Mouse (Mus musculus) limb, embryonic 13.5 days (tissue): ENCODE measurements around the gene Fbxo33. TPM values are rescaled to one million over a fixed set of nuclear protein-coding genes. Genes with fewer than 3 reads are reported as not detected.

Source experiments
- ATAC-seq: fragments of 200-750 bp; cut with Nextera tagmentation; 2 replicates; pipeline ENCODE4 v1.8.0; 2017; ENCODE audit warnings: low read depth, moderate number of reproducible peaks, moderate TSS enrichment; ENCODE audit not compliant: low FRiP score
- H3K27ac ChIP-seq: fragments of 300-500 bp; sonication (generic); 2 replicates; pipeline ENCODE4 v1.5.1; 2015; ENCODE audit warnings: inconsistent platforms, mild to moderate bottlenecking, moderate library complexity
- H3K27me3 ChIP-seq: fragments of 300-500 bp; sonication (generic); 2 replicates; pipeline ENCODE4 v1.6.1; 2015; ENCODE audit warnings: mild to moderate bottlenecking, inconsistent platforms
- H3K36me3 ChIP-seq: fragments of 300-500 bp; sonication (generic); 2 replicates; pipeline ENCODE4 v1.6.1; 2015; ENCODE audit warnings: inconsistent platforms, mild to moderate bottlenecking, moderate library complexity
- H3K4me1 ChIP-seq: fragments of 300-500 bp; sonication (generic); 2 replicates; pipeline ENCODE4 v1.6.1; 2015; ENCODE audit warnings: inconsistent platforms
- H3K4me2 ChIP-seq: fragments of 300-500 bp; sonication (generic); replicated peaks from 2 replicates; pipeline ENCODE4 v1.6.1; 2015; ENCODE audit warnings: inconsistent platforms, mild to moderate bottlenecking, moderate library complexity
- H3K4me3 ChIP-seq: fragments of 300-500 bp; sonication (generic); 2 replicates; pipeline ENCODE4 v1.5.1; 2015; ENCODE audit warnings: moderate library complexity, mild to moderate bottlenecking, inconsistent platforms
- H3K9ac ChIP-seq: fragments of 300-500 bp; sonication (generic); 2 replicates; pipeline ENCODE4 v1.6.1; 2015; ENCODE audit warnings: mild to moderate bottlenecking, inconsistent platforms
- H3K9me3 ChIP-seq: fragments of 300-500 bp; sonication (generic); 2 replicates; pipeline ENCODE4 v1.6.1; 2016; ENCODE audit warnings: inconsistent platforms
- WGBS: fragments of 180-500 bp; shearing (Covaris S2); methylation state at CpG from one replicate; pipeline ENCODE4 v1.1.7; 2015; 5-methylcytosine and 5-hydroxymethylcytosine counted together
- microRNA-seq: library from miRNA; unstranded; fragments of <30 nt; microRNA quantifications from one replicate; pipeline ENCODE4, GENCODE M21; 2016
- polyA plus RNA-seq: library from polyadenylated mRNA; unstranded; fragments of >200 nt; fragmentation: Nextera tagmentation; extraction: Ambion mirVana; gene quantifications from 2 replicates; pipeline ENCODE4 v1.2.1, GENCODE M21; 2015

Fbxo33 gene
- polyA plus RNA-seq, 1 experiment from 2014 or later = 7.1 TPM

GRCm38 (mm10) chr12:59194341-59195003, 25.1 kb downstream of the Fbxo33 start:
- Histone ChIP-seq H3K4me1 (no peaks in the 10 kb centered on the region), H3K36me3 (peaks cover 37% of the 10 kb centered on the region), H3K27me3 (no peaks in the 10 kb centered on the region), H3K4me3 (no peak overlapping the region), H3K9ac (no peak overlapping the region), H3K4me2 (no peak overlapping the region), H3K27ac (no peak overlapping the region), H3K9me3 (no peaks in the 10 kb centered on the region)
- WGBS = 83% methylated on average over 9 of the region's 9 CpGs
- no peak for ATAC-seq

- Histone ChIP-seq H3K9me3 (no peaks in the 10 kb centered on the region), H3K36me3 (peaks cover 40% of the 10 kb centered on the region), H3K27ac (no peak overlapping the region), H3K9ac (no peak overlapping the region), H3K27me3 (no peaks in the 10 kb centered on the region), H3K4me1 (no peaks in the 10 kb centered on the region), H3K4me2 (no peak overlapping the region), H3K4me3 (no peak overlapping the region)
- no peak for ATAC-seq
- WGBS = 77% methylated on average over 3 of the region's 3 CpGs
Observed at GRCm38 (mm10) chr12:59193637-59194036, 25.9 kb downstream of the Fbxo33 start.

- H3K4me2 ChIP-seq = no peak overlapping the region
- H3K36me3 ChIP-seq = peaks cover 75% of the 10 kb centered on the region
- H3K27ac ChIP-seq = no peak overlapping the region
- 86% methylated on average over 12 of the region's 12 CpGs for WGBS
- H3K9me3 ChIP-seq = no peaks in the 10 kb centered on the region
- H3K4me1 ChIP-seq = no peaks in the 10 kb centered on the region
- no peak for ATAC-seq
- H3K9ac ChIP-seq = no peak overlapping the region
- no peak overlapping the region for H3K4me3 ChIP-seq
- no peaks in the 10 kb centered on the region for H3K27me3 ChIP-seq
Observed at GRCm38 (mm10) chr12:59188086-59188682, 31.3 kb downstream of the Fbxo33 start.

- H3K36me3 ChIP-seq = peaks cover 85% of the 10 kb centered on the region
- ATAC-seq = no peak
- H3K9me3 ChIP-seq = no peaks in the 10 kb centered on the region
- H3K9ac ChIP-seq = no peak overlapping the region
- no peak overlapping the region for H3K4me3 ChIP-seq
- H3K27ac ChIP-seq = no peak overlapping the region
- no peaks in the 10 kb centered on the region for H3K27me3 ChIP-seq
- 98% methylated on average over 3 of the region's 3 CpGs for WGBS
- H3K4me2 ChIP-seq = no peak overlapping the region
- no peaks in the 10 kb centered on the region for H3K4me1 ChIP-seq
Observed at GRCm38 (mm10) chr12:59177814-59178213, 41.7 kb downstream of the Fbxo33 start.

GRCm38 (mm10) chr12:59169935-59170334, 49.6 kb downstream of the Fbxo33 start:
- no peak overlapping the region for H3K27ac ChIP-seq

GRCm38 (mm10) chr12:59166557-59166956, 53.0 kb downstream of the Fbxo33 start:
- WGBS = 87% methylated on average over 4 of the region's 4 CpGs
- H3K27ac ChIP-seq = no peak overlapping the region
- no peak overlapping the region for H3K4me3 ChIP-seq
- H3K9ac ChIP-seq = no peak overlapping the region
- H3K9me3 ChIP-seq = no peaks in the 10 kb centered on the region
- H3K4me1 ChIP-seq = no peaks in the 10 kb centered on the region
- no peak for ATAC-seq
- no peak overlapping the region for H3K4me2 ChIP-seq
- H3K36me3 ChIP-seq = peaks cover 75% of the 10 kb centered on the region
- H3K27me3 ChIP-seq = no peaks in the 10 kb centered on the region

More at GRCm38 (mm10) chr12:59169935-59170334, 49.6 kb downstream of the Fbxo33 start:
- Histone ChIP-seq H3K9ac (no peak overlapping the region), H3K9me3 (no peaks in the 10 kb centered on the region), H3K36me3 (peaks cover 64% of the 10 kb centered on the region), H3K27me3 (no peaks in the 10 kb centered on the region), H3K4me2 (no peak overlapping the region), H3K4me3 (no peak overlapping the region), H3K4me1 (no peaks in the 10 kb centered on the region)
- no peak for ATAC-seq
- 83% methylated on average over 4 of the region's 4 CpGs for WGBS

GRCm38 (mm10) chr12:59164522-59164921, 55.0 kb downstream of the Fbxo33 start:
- Histone ChIP-seq H3K4me1 (no peaks in the 10 kb centered on the region), H3K4me3 (no peak overlapping the region), H3K9me3 (no peaks in the 10 kb centered on the region), H3K27ac (no peak overlapping the region), H3K9ac (no peak overlapping the region), H3K36me3 (peaks cover 77% of the 10 kb centered on the region), H3K4me2 (no peak overlapping the region), H3K27me3 (no peaks in the 10 kb centered on the region)
- no peak for ATAC-seq
- WGBS = 93% methylated on average over 6 of the region's 6 CpGs

- H3K27me3 ChIP-seq = no peaks in the 10 kb centered on the region
- WGBS = 87% methylated on average over 2 of the region's 2 CpGs
- no peak overlapping the region for H3K4me2 ChIP-seq
- ATAC-seq = no peak
- H3K27ac ChIP-seq = no peak overlapping the region
- no peak overlapping the region for H3K4me3 ChIP-seq
- H3K4me1 ChIP-seq = no peaks in the 10 kb centered on the region
- H3K9me3 ChIP-seq = no peaks in the 10 kb centered on the region
- no peak overlapping the region for H3K9ac ChIP-seq
- peaks cover 77% of the 10 kb centered on the region for H3K36me3 ChIP-seq
Observed at GRCm38 (mm10) chr12:59162797-59163196, 56.7 kb downstream of the Fbxo33 start.

GRCm38 (mm10) chr12:59161091-59161490, 58.4 kb downstream of the Fbxo33 start:
- no peak for ATAC-seq
- no peaks in the 10 kb centered on the region for H3K27me3 ChIP-seq
- H3K4me3 ChIP-seq = no peak overlapping the region
- H3K4me1 ChIP-seq = no peaks in the 10 kb centered on the region
- no peaks in the 10 kb centered on the region for H3K9me3 ChIP-seq
- H3K4me2 ChIP-seq = no peak overlapping the region
- 49% methylated on average over 2 of the region's 2 CpGs for WGBS
- H3K27ac ChIP-seq = no peak overlapping the region
- H3K36me3 ChIP-seq = peaks cover 81% of the 10 kb centered on the region
- H3K9ac ChIP-seq = no peak overlapping the region

Small RNAs within 50 kb of the gene (microRNA-seq; reads per million reads assigned to microRNA genes)
- not detected for gene Gm27284

Other genes with a start within 250 kb of the Fbxo33 start
- 105 and 111 TPM in 2 replicates for gene Sec23a, start 207.7 kb downstream of the Fbxo33 start, polyA plus RNA-seq
- 37.6 and 40.9 TPM in 2 replicates for gene Gemin2, start 206.3 kb downstream of the Fbxo33 start, polyA plus RNA-seq
- gene Trappc6b, start 158.3 kb downstream of the Fbxo33 start, polyA plus RNA-seq = 81.7 and 89.7 TPM in 2 replicates
- gene Pnn, start 152.8 kb downstream of the Fbxo33 start, polyA plus RNA-seq = 104 and 118 TPM in 2 replicates
- gene Mia2, start 123.9 kb downstream of the Fbxo33 start, polyA plus RNA-seq = 63.2 TPM in 2 replicates